Mouse (Mus musculus): ENCODE data around the gene Fstl4. TPM values are rescaled to one million over a fixed set of nuclear protein-coding genes. Genes with fewer than 3 reads are reported as not detected.
A peak's percentile ranks its signal among the peaks of the same experiment; 100 is the strongest.

The Fstl4 gene
- total and polyA plus RNA-seq, 2 experiments from 2014 or later: 10.9 to 11.3 TPM

GRCm38 (mm10) chr11:52731979-52732378, 32.5 kb upstream of the Fstl4 start:
- 48% methylated on average over 8 of the region's 8 CpGs for WGBS
- no peak overlapping the region for H3K27ac ChIP-seq
- DNase-seq (ENCODE audit: low spot score) (no peak), ATAC-seq (no peak)
- no peaks in the 10 kb centered on the region for H3K27me3 ChIP-seq (ENCODE audit: insufficient read depth, low read length)
- no peaks in the 10 kb centered on the region for H3K9me3 ChIP-seq (ENCODE audit: low read length)
- no peaks in the 10 kb centered on the region for H3K4me1 ChIP-seq (ENCODE audit: insufficient read depth, low read length)
- H3K4me2 ChIP-seq (ENCODE audit: low read depth, low read length): no peak overlapping the region
- no peak overlapping the region for H3K4me3 ChIP-seq (ENCODE audit: low read length)
- H3K9ac ChIP-seq (replicated peaks; ENCODE audit: low read length): no peak overlapping the region
- H3K36me3 ChIP-seq (ENCODE audit: insufficient read depth, low read length): no peaks in the 10 kb centered on the region
- peak; percentile 19; the same call in 1 of the 2 replicates for TF ChIP-seq CTCF (IDR thresholded peaks at IDR 0.05; ENCODE audit: low read depth)

- TF ChIP-seq CTCF (IDR thresholded peaks at IDR 0.05; ENCODE audit: low read depth): no peak
- Histone ChIP-seq H3K27ac (no peak overlapping the region), H3K36me3 (ENCODE audit: insufficient read depth, low read length) (no peaks in the 10 kb centered on the region), H3K9ac (replicated peaks; ENCODE audit: low read length) (no peak overlapping the region), H3K9me3 (ENCODE audit: low read length) (no peaks in the 10 kb centered on the region), H3K4me3 (ENCODE audit: low read length) (no peak overlapping the region), H3K4me1 (ENCODE audit: insufficient read depth, low read length) (no peaks in the 10 kb centered on the region), H3K4me2 (ENCODE audit: low read depth, low read length) (no peak overlapping the region), H3K27me3 (ENCODE audit: insufficient read depth, low read length) (no peaks in the 10 kb centered on the region)
- 87% methylated on average over 6 of the region's 6 CpGs for WGBS
- ATAC-seq: no peak
- no peak for DNase-seq (ENCODE audit: low spot score)
Measured at GRCm38 (mm10) chr11:52734493-52735195, 29.8 kb upstream of the Fstl4 start.

- Histone ChIP-seq H3K4me3 (ENCODE audit: low read length) (no peak overlapping the region), H3K27ac (no peak overlapping the region), H3K9ac (replicated peaks; ENCODE audit: low read length) (no peak overlapping the region), H3K4me1 (ENCODE audit: insufficient read depth, low read length) (no peaks in the 10 kb centered on the region), H3K36me3 (ENCODE audit: insufficient read depth, low read length) (no peaks in the 10 kb centered on the region), H3K9me3 (ENCODE audit: low read length) (no peaks in the 10 kb centered on the region), H3K27me3 (ENCODE audit: insufficient read depth, low read length) (no peaks in the 10 kb centered on the region), H3K4me2 (ENCODE audit: low read depth, low read length) (no peak overlapping the region)
- no peak for ATAC-seq
- no peak for TF ChIP-seq CTCF (IDR thresholded peaks at IDR 0.05; ENCODE audit: low read depth)
- WGBS: 27% methylated on average over 9 of the region's 9 CpGs
- DNase-seq (ENCODE audit: low spot score): no peak
Measured at GRCm38 (mm10) chr11:52739187-52739586, 25.2 kb upstream of the Fstl4 start.

GRCm38 (mm10) chr11:52740466-52740865, 24.0 kb upstream of the Fstl4 start:
- H3K9me3 ChIP-seq (ENCODE audit: low read length): no peaks in the 10 kb centered on the region
- H3K27me3 ChIP-seq (ENCODE audit: insufficient read depth, low read length): no peaks in the 10 kb centered on the region
- no peak overlapping the region for H3K9ac ChIP-seq (replicated peaks; ENCODE audit: low read length)
- peak; percentile 45 for DNase-seq (ENCODE audit: low spot score)
- no peak overlapping the region for H3K4me2 ChIP-seq (ENCODE audit: low read depth, low read length)
- ATAC-seq: no peak
- no peaks in the 10 kb centered on the region for H3K4me1 ChIP-seq (ENCODE audit: insufficient read depth, low read length)
- H3K36me3 ChIP-seq (ENCODE audit: insufficient read depth, low read length): no peaks in the 10 kb centered on the region
- H3K4me3 ChIP-seq (ENCODE audit: low read length): no peak overlapping the region
- H3K27ac ChIP-seq: no peak overlapping the region
- TF ChIP-seq CTCF (IDR thresholded peaks at IDR 0.05; ENCODE audit: low read depth): no peak

GRCm38 (mm10) chr11:52743956-52744355, 20.5 kb upstream of the Fstl4 start:
- H3K27me3 ChIP-seq (ENCODE audit: insufficient read depth, low read length): no peaks in the 10 kb centered on the region
- H3K36me3 ChIP-seq (ENCODE audit: insufficient read depth, low read length): no peaks in the 10 kb centered on the region
- H3K4me2 ChIP-seq (ENCODE audit: low read depth, low read length): no peak overlapping the region
- no peak overlapping the region for H3K9ac ChIP-seq (replicated peaks; ENCODE audit: low read length)
- ATAC-seq: no peak
- H3K27ac ChIP-seq: no peak overlapping the region
- DNase-seq (ENCODE audit: low spot score): no peak
- H3K4me3 ChIP-seq (ENCODE audit: low read length): no peak overlapping the region
- no peaks in the 10 kb centered on the region for H3K4me1 ChIP-seq (ENCODE audit: insufficient read depth, low read length)
- no peak for TF ChIP-seq CTCF (IDR thresholded peaks at IDR 0.05; ENCODE audit: low read depth)
- no peaks in the 10 kb centered on the region for H3K9me3 ChIP-seq (ENCODE audit: low read length)

- no peaks in the 10 kb centered on the region for H3K9me3 ChIP-seq (ENCODE audit: low read length)
- ATAC-seq (no peak), DNase-seq (ENCODE audit: low spot score) (no peak)
- no peak overlapping the region for H3K4me2 ChIP-seq (ENCODE audit: low read depth, low read length)
- H3K27me3 ChIP-seq (ENCODE audit: insufficient read depth, low read length): no peaks in the 10 kb centered on the region
- no peaks in the 10 kb centered on the region for H3K4me1 ChIP-seq (ENCODE audit: insufficient read depth, low read length)
- no peaks in the 10 kb centered on the region for H3K36me3 ChIP-seq (ENCODE audit: insufficient read depth, low read length)
- H3K4me3 ChIP-seq (ENCODE audit: low read length): no peak overlapping the region
- H3K9ac ChIP-seq (replicated peaks; ENCODE audit: low read length): no peak overlapping the region
- TF ChIP-seq CTCF (IDR thresholded peaks at IDR 0.05; ENCODE audit: low read depth): no peak
- no peak overlapping the region for H3K27ac ChIP-seq
- 73% methylated on average over 9 of the region's 9 CpGs for WGBS
Measured at GRCm38 (mm10) chr11:52744593-52745450, 19.6 kb upstream of the Fstl4 start.

GRCm38 (mm10) chr11:52747206-52747605, 17.2 kb upstream of the Fstl4 start:
- Histone ChIP-seq H3K4me2 (ENCODE audit: low read depth, low read length) (no peak overlapping the region), H3K36me3 (ENCODE audit: insufficient read depth, low read length) (no peaks in the 10 kb centered on the region), H3K4me3 (ENCODE audit: low read length) (no peak overlapping the region), H3K4me1 (ENCODE audit: insufficient read depth, low read length) (no peaks in the 10 kb centered on the region), H3K27me3 (ENCODE audit: insufficient read depth, low read length) (no peaks in the 10 kb centered on the region), H3K9me3 (ENCODE audit: low read length) (no peaks in the 10 kb centered on the region), H3K9ac (replicated peaks; ENCODE audit: low read length) (no peak overlapping the region), H3K27ac (no peak overlapping the region)
- no peak for ATAC-seq
- TF ChIP-seq CTCF (IDR thresholded peaks at IDR 0.05; ENCODE audit: low read depth): no peak
- 68% methylated on average over 7 of the region's 7 CpGs for WGBS
- no peak for DNase-seq (ENCODE audit: low spot score)
